Mouse (Mus musculus) liver, postnatal 0 days (tissue): ENCODE results near the gene Gm48552.

Experiments used
- CTCF ChIP-seq: sonication (generic); IDR thresholded peaks from 2 replicates; pipeline ENCODE4 v1.5.1; 2016; ENCODE audit warnings: antibody characterized with exemption, low read depth
- EP300 ChIP-seq: IDR thresholded peaks from 2 replicates; pipeline ENCODE4 v1.6.1; 2016; ENCODE audit warnings: antibody characterized with exemption, low read depth, mild to moderate bottlenecking

GRCm38 (mm10) chr10:81356991-81357844 is 31.6 kb upstream of the Gm48552 start, which contains the start of gene Mfsd12:
- TF ChIP-seq EP300: no peak
- no peak for TF ChIP-seq CTCF
